16 mouse cellular contexts compared by ENCODE assay signal in the genomic region with DNA sequence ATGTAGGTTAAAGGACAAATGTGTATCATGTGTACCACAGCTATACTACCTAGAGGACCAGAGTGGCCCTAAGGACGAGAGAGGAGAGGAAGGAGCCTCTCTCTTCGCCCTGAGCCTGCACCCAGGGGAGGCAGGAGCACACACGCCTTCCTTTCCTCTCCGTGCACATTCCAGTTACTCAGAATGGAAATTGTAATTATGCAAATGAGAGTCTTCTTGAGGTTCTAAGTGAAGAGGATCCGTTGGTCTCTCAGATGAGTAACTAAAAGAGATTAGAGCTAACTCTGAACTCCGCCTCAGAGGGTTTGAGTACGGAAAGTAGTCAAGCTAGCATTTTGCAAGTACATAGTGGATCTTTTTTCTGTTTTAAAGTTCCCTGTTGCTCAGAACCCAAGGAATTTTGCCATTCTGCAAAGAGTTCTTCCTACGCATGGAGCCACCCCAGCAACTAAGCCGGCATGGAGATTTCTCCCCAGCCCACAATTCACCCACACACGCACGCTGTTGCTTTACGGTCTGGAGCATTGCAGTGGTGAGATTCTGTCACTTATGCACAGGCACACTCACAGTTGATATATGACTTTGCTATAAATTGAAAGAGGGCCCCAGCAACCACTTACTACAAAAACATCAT. TPM values are rescaled to one million over a fixed set of nuclear protein-coding genes. Genes with fewer than 3 reads are reported as not detected.
A peak's percentile ranks its signal among the peaks of the same experiment; 100 is the strongest.
DNase-seq lines count a peak whose midpoint lies in the region; ATAC-seq lines count a peak whose summit lies in the region.
"Had no signal": no experiment of that assay in that cellular context is flagged by ENCODE, and none has a peak within 500 bp of the region (broad histone marks: within the 10 kb centered on the region; RNA-seq: fewer than 3 reads in every experiment).

No protein-coding gene starts in this region.

- intact Hi-C loops in left cerebral cortex, postnatal 25 days (cut with DNase I) = loop anchor here (1.0 to 5.0 kb wide), 3 partner anchors 41 to 54 kb away; no protein-coding TSS in a partner anchor
- intact Hi-C loops in heart, postnatal 14 days (cut with DNase I) = no loop called here

- peak; percentile 89 for ATAC-seq in frontal cortex, adult (ENCODE audit: low TSS enrichment)
- ATAC-seq: CD4-positive, CD25-positive, alpha-beta regulatory T cell, adult 4 months; intestine, embryonic 16.5 days; midbrain, embryonic 13.5 days had no signal

- DNase-seq in frontal cortex, postnatal 10 days (ENCODE audit: low spot score in 2 of 2) = no peak
- peak; percentile 55 to 68 for DNase-seq in left cerebral cortex, adult 9 months (ENCODE audit: low spot score in 2 of 2)
- no peak for DNase-seq in left cerebral cortex, adult 11 months (ENCODE audit: low spot score)
- DNase-seq in left cerebral cortex, postnatal 25 days (ENCODE audit: low spot score in 2 of 2) = peak; percentile 59 to 92
- DNase-seq in right cerebral cortex, postnatal 36 days (ENCODE audit: low spot score in 2 of 2) = peak; percentile 68 to 79
- DNase-seq in gastrocnemius, postnatal 4 days (ENCODE audit: low spot score in 2 of 2) = no peak
- no peak for DNase-seq in heart, postnatal 14 days
- DNase-seq: cerebellum, postnatal 10 days; heart, postnatal 36 days; kidney, postnatal 14 days; liver; thymus, adult 2 months had no signal

RNA-seq across cellular contexts. Expression of a gene that starts 56.0 kb away (rescaled TPM):
- 100 to 1,000 TPM; 157 to 160 TPM for total RNA-seq in left cerebral cortex, postnatal 25 days (2021)
- total RNA-seq in gastrocnemius, postnatal 4 days (2021) = 10 to 100 TPM; 69.5 to 76.1 TPM
- total RNA-seq in heart, postnatal 14 days (2021) = 10 to 100 TPM; 82.8 to 94.9 TPM

Comparison
In these comparisons a context has a peak if more than half of its experiments do, and no peak if none do; other contexts are left out.
1. DNase-seq: peak in left cerebral cortex, adult 9 months (2 of 2), left cerebral cortex, postnatal 25 days (2 of 2) and right cerebral cortex, postnatal 36 days (2 of 2); none in frontal cortex, postnatal 10 days (0 of 2), left cerebral cortex, adult 11 months (single experiment), gastrocnemius, postnatal 4 days (0 of 2) and heart, postnatal 14 days (0 of 2).